Mouse (Mus musculus) intestine, postnatal 0 days (tissue): Measurements from ENCODE around the gene Nt5c1a. TPM values are rescaled to one million over a fixed set of nuclear protein-coding genes. Genes with fewer than 3 reads are reported as not detected.
A peak's percentile ranks its signal among the peaks of the same experiment; 100 is the strongest.

Source experiments
- ATAC-seq: fragments of 200-750 bp; cut with Nextera tagmentation; 2 replicates; pipeline ENCODE4 v1.8.0; 2017; ENCODE audit warnings: mild to moderate bottlenecking, moderate TSS enrichment, moderate library complexity
- H3K27ac ChIP-seq: fragments of 300-500 bp; sonication (generic); 2 replicates; pipeline ENCODE4 v1.5.1; 2014; ENCODE audit warnings: mild to moderate bottlenecking, low read depth, low read length, moderate library complexity
- H3K27me3 ChIP-seq: fragments of 300-500 bp; sonication (generic); replicated peaks from 2 replicates; pipeline ENCODE4 v1.6.1; 2014; ENCODE audit warnings: low read length, mixed read lengths; ENCODE audit not compliant: control insufficient read depth, insufficient read depth
- H3K36me3 ChIP-seq: fragments of 300-500 bp; sonication (generic); 2 replicates; pipeline ENCODE4 v1.6.1; 2014; ENCODE audit warnings: mild to moderate bottlenecking, moderate library complexity; ENCODE audit not compliant: control insufficient read depth, insufficient read depth
- H3K4me1 ChIP-seq: fragments of 300-500 bp; sonication (generic); replicated peaks from 2 replicates; pipeline ENCODE4 v1.6.1; 2014; ENCODE audit warnings: antibody characterized with exemption, low read length, mixed read lengths; ENCODE audit not compliant: control insufficient read depth, insufficient read depth
- H3K4me2 ChIP-seq: fragments of 300-500 bp; sonication (generic); replicated peaks from 2 replicates; pipeline ENCODE4 v1.6.1; 2014; ENCODE audit warnings: low read depth, mild to moderate bottlenecking, moderate library complexity
- H3K4me3 ChIP-seq: fragments of 300-500 bp; sonication (generic); 2 replicates; pipeline ENCODE4 v1.5.1; 2014; ENCODE audit warnings: low read depth, low read length
- H3K9ac ChIP-seq: fragments of 300-500 bp; sonication (generic); 2 replicates; pipeline ENCODE4 v1.6.1; 2014; ENCODE audit warnings: mild to moderate bottlenecking, low read depth, low read length
- H3K9me3 ChIP-seq: fragments of 300-500 bp; sonication (generic); 2 replicates; pipeline ENCODE4 v1.6.1; 2016; ENCODE audit warnings: mixed run types; ENCODE audit not compliant: control insufficient read depth
- CTCF ChIP-seq: sonication (generic); IDR thresholded peaks from 2 replicates; pipeline ENCODE4 v1.5.1; 2016; ENCODE audit warnings: low read depth, mild to moderate bottlenecking, control low read depth, antibody characterized with exemption, moderate library complexity
- WGBS: fragments of 180-500 bp; shearing (Covaris S2); extraction: QIAGEN DNeasy Blood & Tissue Kit; methylation state at CpG from one replicate; pipeline ENCODE4 v1.1.7; 2014; 5-methylcytosine and 5-hydroxymethylcytosine counted together
- polyA plus RNA-seq: library from polyadenylated mRNA; unstranded; fragments of >200 nt; fragmentation: Nextera tagmentation; extraction: Ambion mirVana; gene quantifications from 2 replicates; pipeline ENCODE4 v1.2.1, GENCODE M21; 2015

The Nt5c1a gene
- polyA plus RNA-seq, 1 experiment from 2014 or later: not detected

DNA sequence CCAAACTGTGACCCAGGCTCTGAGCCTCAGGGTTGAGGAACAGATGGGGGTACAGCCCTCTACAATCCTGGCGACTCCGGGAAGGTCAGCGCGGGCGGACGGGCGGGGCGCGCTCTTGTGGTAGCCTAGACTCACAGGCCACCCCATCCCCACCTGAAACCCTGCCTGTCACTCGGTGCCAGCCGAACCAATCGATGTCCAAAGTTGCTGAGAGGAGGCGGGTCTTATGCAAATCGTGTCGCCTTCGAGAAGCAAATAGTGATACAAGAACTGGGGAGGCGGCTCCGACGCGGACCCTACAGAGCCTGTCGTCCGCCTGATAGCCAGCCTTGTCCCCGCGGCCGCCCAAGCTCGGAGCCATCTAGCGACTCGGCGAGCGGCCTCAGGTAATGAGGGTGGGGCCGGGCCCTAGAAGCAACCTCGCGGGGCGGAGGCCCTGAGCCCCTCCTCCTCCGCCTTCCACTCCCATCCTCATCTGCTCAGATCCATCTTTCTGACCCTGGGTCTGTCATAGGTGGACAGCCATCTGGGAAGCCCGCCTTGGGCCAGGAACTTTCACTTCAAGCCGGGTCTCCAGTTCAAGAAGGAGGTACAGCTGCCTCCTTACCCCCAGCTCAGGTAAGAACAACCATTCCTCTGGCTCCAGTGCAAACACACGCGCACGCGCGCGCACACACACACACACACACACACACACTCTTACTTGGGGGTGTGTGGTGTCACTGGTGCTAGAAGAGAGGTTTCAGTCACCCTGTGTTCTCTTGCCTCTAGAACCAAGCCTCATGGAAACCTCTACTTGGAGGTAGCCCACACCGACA lies 17.9 kb upstream of the Nt5c1a start:
- TF ChIP-seq CTCF: 0 out of 2 replicates have a peak, but pooled peaks have one; percentile 6

DNA sequence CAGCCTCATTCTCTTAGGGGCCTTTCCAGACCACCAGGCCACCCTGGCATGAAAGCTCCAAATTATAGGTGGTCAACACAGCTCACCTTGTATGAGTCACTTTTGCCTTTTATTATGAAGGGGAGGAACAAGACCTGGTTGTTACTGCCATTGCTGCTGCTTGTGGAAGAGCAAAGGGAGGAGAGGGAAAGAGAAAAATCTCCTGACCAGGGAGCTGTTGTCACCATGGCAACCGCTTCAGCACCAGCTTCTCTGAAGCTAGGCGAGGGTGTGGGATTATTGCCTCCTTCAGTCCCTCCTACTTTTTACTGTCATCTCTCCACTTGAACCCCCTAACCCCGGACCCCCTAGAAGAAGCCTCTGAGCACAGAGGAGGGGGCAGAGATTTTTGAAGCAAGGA lies 16.5 kb upstream of the Nt5c1a start:
- no peak for TF ChIP-seq CTCF
- WGBS: 50% methylated on average over 3 of the region's 3 CpGs

More for the DNA sequence above, 17.9 kb upstream of the Nt5c1a start:
- peaks cover 7% of the 10 kb centered on the region; the same call in 1 of the 2 replicates for H3K4me1 ChIP-seq
- peaks cover 58% of the 10 kb centered on the region for H3K27me3 ChIP-seq
- no peaks in the 10 kb centered on the region for H3K36me3 ChIP-seq
- peak; percentile 51 for ATAC-seq
- no peaks in the 10 kb centered on the region for H3K9me3 ChIP-seq
- H3K4me2 ChIP-seq: peak overlapping the region; percentile 72
- 9% methylated on average over 44 of the region's 44 CpGs for WGBS
- H3K9ac ChIP-seq: peak overlapping the region; percentile 26; the same call in 1 of the 2 replicates
- H3K4me3 ChIP-seq: peak overlapping the region; percentile 39
- H3K27ac ChIP-seq: no peak overlapping the region

DNA sequence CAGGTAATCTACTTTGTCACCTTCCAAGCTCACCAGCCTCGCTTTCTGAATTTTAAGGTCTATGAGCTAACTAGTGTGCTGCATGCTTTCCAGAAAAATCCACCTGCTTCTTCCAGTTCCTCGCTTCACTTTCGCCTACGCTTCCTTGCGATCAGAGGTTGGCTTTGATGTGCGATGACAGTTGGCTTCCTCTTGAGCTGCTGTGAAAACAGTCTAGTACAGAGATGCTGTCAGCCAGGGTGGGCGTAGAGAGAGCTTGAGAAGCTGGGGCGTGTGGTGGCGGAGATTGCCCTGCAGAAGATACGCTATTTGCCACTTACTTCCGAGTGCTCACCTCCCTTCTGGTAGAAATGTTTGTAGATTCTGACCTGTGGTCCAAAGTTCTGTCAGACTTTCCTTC lies 9.0 kb upstream of the Nt5c1a start:
- 80% methylated on average over 11 of the region's 11 CpGs for WGBS

More for the DNA sequence above, 16.5 kb upstream of the Nt5c1a start:
- H3K4me2 ChIP-seq: no peak overlapping the region
- no peak overlapping the region for H3K9ac ChIP-seq
- H3K27ac ChIP-seq: no peak overlapping the region
- H3K4me1 ChIP-seq: peaks cover 7% of the 10 kb centered on the region; the same call in 1 of the 2 replicates
- H3K4me3 ChIP-seq: no peak overlapping the region
- no peaks in the 10 kb centered on the region for H3K36me3 ChIP-seq
- ATAC-seq: no peak
- H3K27me3 ChIP-seq: peaks cover 56% of the 10 kb centered on the region
- no peaks in the 10 kb centered on the region for H3K9me3 ChIP-seq

DNA sequence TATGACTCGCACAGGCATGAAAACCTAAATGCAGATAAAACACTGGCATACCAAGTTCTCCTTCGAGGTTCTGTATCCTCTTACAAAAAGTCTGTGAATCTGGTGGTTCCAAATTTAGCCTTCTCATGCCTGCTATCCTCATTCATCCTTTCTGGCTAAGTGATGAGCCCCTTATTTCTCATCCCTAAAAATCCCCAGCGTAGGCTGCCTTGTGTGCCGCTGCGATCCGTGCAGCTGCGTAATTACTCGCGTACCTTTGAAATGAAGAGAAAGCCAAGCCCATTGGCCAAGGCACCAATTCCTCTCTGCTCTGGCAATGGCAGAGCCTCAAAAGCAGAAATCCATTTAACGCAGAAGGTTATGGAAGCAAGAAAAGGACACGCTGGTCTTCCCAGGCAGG lies 7.5 kb upstream of the Nt5c1a start:
- no peaks in the 10 kb centered on the region for H3K4me1 ChIP-seq
- H3K4me2 ChIP-seq: no peak overlapping the region
- H3K36me3 ChIP-seq: no peaks in the 10 kb centered on the region
- no peak for ATAC-seq
- no peak overlapping the region for H3K9ac ChIP-seq
- no peak overlapping the region for H3K27ac ChIP-seq
- TF ChIP-seq CTCF: no peak
- no peaks in the 10 kb centered on the region for H3K9me3 ChIP-seq
- H3K27me3 ChIP-seq: peaks cover 11% of the 10 kb centered on the region; the same call in 1 of the 2 replicates
- no peak overlapping the region for H3K4me3 ChIP-seq
- WGBS: 88% methylated on average over 11 of the region's 11 CpGs

More for the DNA sequence above, 9.0 kb upstream of the Nt5c1a start:
- Histone ChIP-seq H3K27me3 (0 out of 2 replicates have a peak, but pooled peaks cover 4% of the 10 kb centered on the region), H3K4me2 (no peak overlapping the region), H3K4me1 (no peaks in the 10 kb centered on the region), H3K27ac (no peak overlapping the region), H3K4me3 (no peak overlapping the region), H3K36me3 (no peaks in the 10 kb centered on the region), H3K9ac (no peak overlapping the region), H3K9me3 (no peaks in the 10 kb centered on the region)
- TF ChIP-seq CTCF: no peak
- no peak for ATAC-seq

DNA sequence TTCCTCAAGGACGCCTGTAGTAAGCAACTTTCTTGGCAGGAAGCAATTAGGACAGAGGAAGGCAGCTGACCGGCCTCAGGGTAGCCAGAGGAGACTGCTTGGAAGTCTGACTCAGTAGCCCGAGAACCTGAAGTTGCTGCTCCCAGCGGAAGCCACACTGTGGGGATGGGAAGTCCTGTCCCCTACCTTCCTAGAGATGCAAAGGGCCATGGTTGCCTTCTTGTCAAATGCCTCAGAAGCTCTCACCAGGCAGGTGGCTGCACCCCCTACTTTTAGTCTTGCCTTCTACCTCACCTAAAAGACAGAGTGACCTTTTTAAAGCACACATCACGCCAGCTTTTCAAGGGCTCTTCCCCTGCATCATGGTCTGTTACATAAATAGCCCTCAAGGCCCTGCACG lies 4.6 kb upstream of the Nt5c1a start:
- Histone ChIP-seq H3K27ac (no peak overlapping the region), H3K36me3 (no peaks in the 10 kb centered on the region), H3K4me1 (0 out of 2 replicates have a peak, but pooled peaks cover 3% of the 10 kb centered on the region), H3K27me3 (peaks cover 22% of the 10 kb centered on the region), H3K4me3 (no peak overlapping the region), H3K9ac (no peak overlapping the region), H3K4me2 (no peak overlapping the region), H3K9me3 (no peaks in the 10 kb centered on the region)
- ATAC-seq: no peak
- TF ChIP-seq CTCF: no peak
- WGBS: 57% methylated on average over 6 of the region's 6 CpGs

DNA sequence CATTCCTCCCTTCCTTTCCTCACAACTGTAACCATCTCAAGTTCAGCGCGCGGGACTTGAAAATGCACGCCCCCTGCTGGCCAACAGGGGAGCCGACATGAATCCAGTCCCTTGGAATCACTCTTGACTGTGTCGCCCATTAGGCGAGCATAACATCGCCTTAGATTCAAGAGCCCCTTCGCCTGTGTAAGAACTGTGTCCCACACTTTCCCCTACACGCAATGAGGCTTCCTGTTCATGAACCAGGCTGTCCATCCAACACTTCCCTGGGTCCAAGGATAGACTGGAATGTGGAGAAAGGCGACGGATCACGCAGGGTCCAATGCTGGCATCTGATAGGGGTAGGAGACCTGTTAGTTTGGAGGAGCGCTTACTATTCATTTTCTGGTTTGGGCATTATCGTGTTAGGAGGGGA lies 526 bp upstream of the Nt5c1a start:
- Histone ChIP-seq H3K9me3 (no peaks in the 10 kb centered on the region), H3K4me1 (0 out of 2 replicates have a peak, but pooled peaks cover 3% of the 10 kb centered on the region), H3K9ac (no peak overlapping the region), H3K36me3 (no peaks in the 10 kb centered on the region), H3K27me3 (peaks cover 33% of the 10 kb centered on the region), H3K4me3 (peak overlapping the region; percentile 40), H3K27ac (no peak overlapping the region), H3K4me2 (peak overlapping the region; percentile 78)
- 0 out of 2 replicates have a peak, but pooled peaks have one; percentile 37 for ATAC-seq
- 6% methylated on average over 15 of the region's 15 CpGs for WGBS
- peak; percentile 90 for TF ChIP-seq CTCF
